Mouse (Mus musculus): ENCODE results near the gene Rin2. TPM values are rescaled to one million over a fixed set of nuclear protein-coding genes. Genes with fewer than 3 reads are reported as not detected.

Gene Rin2
- total and polyA plus RNA-seq, 3 experiments: 0.05 to 0.10 (median 0.08) TPM

DNA sequence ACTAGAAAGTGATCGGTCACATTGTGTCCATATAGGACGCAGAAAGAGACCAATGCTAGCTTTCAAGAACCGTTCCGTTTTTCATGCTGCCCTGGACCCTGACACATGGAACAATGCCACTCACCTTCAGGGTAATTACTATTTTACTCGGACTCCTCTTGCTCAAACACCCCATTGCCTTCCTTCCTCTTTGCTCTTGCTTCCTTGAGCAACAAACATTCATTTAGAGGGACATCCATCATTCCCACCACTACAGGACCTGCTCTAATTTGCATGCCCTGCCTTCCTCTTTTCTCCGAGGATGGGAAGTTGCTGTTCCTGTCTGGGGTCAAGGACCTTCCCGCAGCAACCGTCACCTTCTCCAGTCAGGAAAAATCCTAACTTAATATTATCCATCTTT lies 9.9 kb downstream of the Rin2 start:
- Histone ChIP-seq H3K4me3 (replicated peaks in 1 of 3; ENCODE audit: low read depth in 2 of 3, low read length in 2 of 3, poor library complexity in 1 of 3) (no peak overlapping the region), H3K36me3 (replicated peaks in 1 of 2; ENCODE audit: control insufficient read depth in 1 of 2, insufficient read depth in 1 of 2, low read length in 1 of 2) (no peaks in the 10 kb centered on the region), H3K9ac (ENCODE audit: insufficient read depth, low read depth) (no peak overlapping the region), H3K79me2 (replicated peaks; ENCODE audit: control insufficient read depth, extremely low read depth, insufficient read depth, poor library complexity, severe bottlenecking) (no peaks in the 10 kb centered on the region), H3K4me1 (ENCODE audit: control insufficient read depth in 1 of 2, insufficient read depth in 2 of 2) (no peaks in the 10 kb centered on the region), H3K9me3 (replicated peaks; ENCODE audit: low read length) (no peaks in the 10 kb centered on the region), H3K27ac (ENCODE audit: insufficient read depth, low read depth) (no peak overlapping the region), H3K27me3 (replicated peaks) (peaks cover 1% of the 10 kb centered on the region), H3K4me2 (ENCODE audit: insufficient read depth, low read depth, poor library complexity, severe bottlenecking) (no peak overlapping the region)
- TF ChIP-seq ZKSCAN1 (IDR thresholded peaks at IDR 0.05; ENCODE audit: borderline replicate concordance, low read depth, low read length) (no peak), BHLHE40 (IDR thresholded peaks at IDR 0.05; ENCODE audit: low read depth, low read length) (no peak), USF1 (IDR thresholded peaks at IDR 0.05; ENCODE audit: low read depth, low read length) (no peak), NELFE (IDR thresholded peaks at IDR 0.05; ENCODE audit: low read depth, low read length) (no peak), RCOR1 (conservative IDR thresholded peaks at IDR 0.05; ENCODE audit: low read depth, low read length) (no peak), CTCF (conservative IDR thresholded peaks at IDR 0.05 in 1 of 2, IDR thresholded peaks at IDR 0.05 in 1 of 2; ENCODE audit: low read depth in 2 of 2, low read length in 2 of 2) (no peak), POLR2A (IDR thresholded peaks at IDR 0.05; ENCODE audit: low read depth, low read length) (no peak), ETS1 (conservative IDR thresholded peaks at IDR 0.05; ENCODE audit: low read depth, low read length) (no peak), TBP (conservative IDR thresholded peaks at IDR 0.05; ENCODE audit: low read depth, low read length) (no peak), PAX5 (IDR thresholded peaks at IDR 0.05; ENCODE audit: low read length) (no peak), ZMIZ1 (IDR thresholded peaks at IDR 0.05; ENCODE audit: low read depth, low read length) (no peak), JUN (IDR thresholded peaks at IDR 0.05; ENCODE audit: insufficient read depth, low read depth, low read length) (no peak), RAD21 (IDR thresholded peaks at IDR 0.05; ENCODE audit: low read depth, low read length) (no peak)
- dilution Hi-C loops (cut with MboI; ENCODE audit: extremely low pct_ligation_motif_present, extremely low pct_unique_long_range_greater_than_20kb, low sequenced_read_pairs): no loop called here
- in situ Hi-C loops (cut with MboI; ENCODE audit: low pct_ligation_motif_present, low pct_unique_long_range_greater_than_20kb, low sequenced_read_pairs): loop anchor here (25.0 kb wide), 1 partner anchor 702 kb away; no protein-coding TSS in a partner anchor
- no peak for DNase-seq (ENCODE audit: extremely low read depth)

DNA sequence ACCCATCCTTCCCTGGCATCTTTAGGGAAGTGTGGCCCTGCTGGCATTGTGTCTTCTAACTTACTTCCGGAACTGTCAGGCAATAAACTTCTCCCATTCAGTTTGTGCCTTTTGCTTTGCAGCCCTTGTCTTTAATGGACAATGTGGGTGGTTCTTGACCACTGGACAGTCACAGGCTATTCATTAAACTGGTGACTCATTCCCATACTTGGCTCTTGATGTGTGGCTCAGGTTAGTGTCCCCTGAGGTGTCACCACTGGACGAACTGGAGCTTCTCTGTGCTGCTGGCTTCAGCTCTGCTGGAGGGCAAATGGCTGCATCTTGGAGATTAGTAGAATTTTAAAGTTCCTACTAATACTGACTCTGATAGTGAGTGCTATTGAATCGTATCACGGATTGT lies 11.0 kb downstream of the Rin2 start:
- in situ Hi-C loops (cut with MboI; ENCODE audit: low pct_ligation_motif_present, low pct_unique_long_range_greater_than_20kb, low sequenced_read_pairs) (loop anchor here (25.0 kb wide), 1 partner anchor 701 kb away; no protein-coding TSS in a partner anchor), dilution Hi-C loops (cut with MboI; ENCODE audit: extremely low pct_ligation_motif_present, extremely low pct_unique_long_range_greater_than_20kb, low sequenced_read_pairs) (no loop called here)
- TF ChIP-seq BHLHE40 (IDR thresholded peaks at IDR 0.05; ENCODE audit: low read depth, low read length): no peak
- TF ChIP-seq GABPA (IDR thresholded peaks at IDR 0.05; ENCODE audit: insufficient replicate concordance, low read depth, low read length): no peak
- no peak for TF ChIP-seq KAT2A (IDR thresholded peaks at IDR 0.05; ENCODE audit: insufficient replicate concordance, low read length)
- TF ChIP-seq PAX5 (IDR thresholded peaks at IDR 0.05; ENCODE audit: low read length): no peak
- no peak for TF ChIP-seq CHD1 (IDR thresholded peaks at IDR 0.05; ENCODE audit: low read depth, low read length)
- no peak for TF ChIP-seq RAD21 (IDR thresholded peaks at IDR 0.05; ENCODE audit: low read depth, low read length)
- TF ChIP-seq NRF1 (IDR thresholded peaks at IDR 0.05; ENCODE audit: low read depth, low read length): no peak
- no peak for TF ChIP-seq ZNF384 (IDR thresholded peaks at IDR 0.05; ENCODE audit: low read depth, low read length)
- TF ChIP-seq TBP (conservative IDR thresholded peaks at IDR 0.05; ENCODE audit: low read depth, low read length): no peak
- TF ChIP-seq UBTF (IDR thresholded peaks at IDR 0.05; ENCODE audit: low read depth, low read length): no peak
- no peak for TF ChIP-seq CTCF (conservative IDR thresholded peaks at IDR 0.05 in 1 of 2, IDR thresholded peaks at IDR 0.05 in 1 of 2; ENCODE audit: low read depth in 2 of 2, low read length in 2 of 2)
- no peak for TF ChIP-seq IRF4 (IDR thresholded peaks at IDR 0.05; ENCODE audit: low read depth, low read length)
- TF ChIP-seq SMC3 (IDR thresholded peaks at IDR 0.05; ENCODE audit: low read depth, low read length): no peak
- TF ChIP-seq POLR2AphosphoS2 (IDR thresholded peaks at IDR 0.05; ENCODE audit: low read depth, low read length): no peak
- no peak for TF ChIP-seq MAX (IDR thresholded peaks at IDR 0.05; ENCODE audit: low read length)
- no peak for TF ChIP-seq MAZ (IDR thresholded peaks at IDR 0.05; ENCODE audit: low read depth, low read length)
- TF ChIP-seq CHD2 (IDR thresholded peaks at IDR 0.05; ENCODE audit: low read length): no peak
- no peak for TF ChIP-seq MYC (IDR thresholded peaks at IDR 0.05; ENCODE audit: low read depth, low read length)
- no peak for TF ChIP-seq USF1 (IDR thresholded peaks at IDR 0.05; ENCODE audit: low read depth, low read length)
- TF ChIP-seq ZC3H11A (IDR thresholded peaks at IDR 0.05; ENCODE audit: low read depth, low read length): no peak
- Histone ChIP-seq H3K79me2 (replicated peaks; ENCODE audit: control insufficient read depth, extremely low read depth, insufficient read depth, poor library complexity, severe bottlenecking) (no peaks in the 10 kb centered on the region), H3K36me3 (replicated peaks in 1 of 2; ENCODE audit: control insufficient read depth in 1 of 2, insufficient read depth in 1 of 2, low read length in 1 of 2) (no peaks in the 10 kb centered on the region), H3K27ac (ENCODE audit: insufficient read depth, low read depth) (no peak overlapping the region), H3K9ac (ENCODE audit: insufficient read depth, low read depth) (no peak overlapping the region), H3K27me3 (replicated peaks) (no peaks in the 10 kb centered on the region), H3K9me3 (replicated peaks; ENCODE audit: low read length) (no peaks in the 10 kb centered on the region), H3K4me2 (ENCODE audit: insufficient read depth, low read depth, poor library complexity, severe bottlenecking) (no peak overlapping the region), H3K4me3 (replicated peaks in 1 of 3; ENCODE audit: low read depth in 2 of 3, low read length in 2 of 3, poor library complexity in 1 of 3) (no peak overlapping the region), H3K4me1 (ENCODE audit: control insufficient read depth in 1 of 2, insufficient read depth in 2 of 2) (no peaks in the 10 kb centered on the region)
- DNase-seq (ENCODE audit: extremely low read depth): no peak
